Mouse (Mus musculus): ENCODE measurements around the gene Crtc1. TPM values are rescaled to one million over a fixed set of nuclear protein-coding genes. Genes with fewer than 3 reads are reported as not detected.

Gene Crtc1
- polyA plus RNA-seq, 1 experiment = 7.7 TPM

GRCm38 (mm10) chr8:70426300-70426907 lies 13.0 kb downstream of the Crtc1 start:
- Histone ChIP-seq H3K36me3 (ENCODE audit: control insufficient read depth, insufficient read depth, low read length, poor library complexity, severe bottlenecking) (no peaks in the 10 kb centered on the region), H3K27me3 (ENCODE audit: control insufficient read depth, insufficient read depth, low read length, poor library complexity, severe bottlenecking) (no peaks in the 10 kb centered on the region), H3K9me3 (replicated peaks; ENCODE audit: control insufficient read depth, insufficient read depth, low read length, poor library complexity, severe bottlenecking) (no peaks in the 10 kb centered on the region), H3K4me3 (ENCODE audit: low read depth, low read length) (no peak overlapping the region), H3K27ac (ENCODE audit: insufficient read depth, low read length) (no peak overlapping the region), H3K9ac (ENCODE audit: low read depth, poor library complexity, severe bottlenecking) (no peak overlapping the region), H3K4me1 (ENCODE audit: control insufficient read depth, insufficient read depth, low read length) (no peaks in the 10 kb centered on the region)
- no peak for TF ChIP-seq POLR2A (IDR thresholded peaks at IDR 0.05; ENCODE audit: insufficient read depth, low read length)
- TF ChIP-seq CTCF (IDR thresholded peaks at IDR 0.05; ENCODE audit: low read depth, low read length) = no peak
- TF ChIP-seq EP300 (IDR thresholded peaks at IDR 0.05; ENCODE audit: insufficient read depth, low read depth, low read length) = no peak

DNA sequence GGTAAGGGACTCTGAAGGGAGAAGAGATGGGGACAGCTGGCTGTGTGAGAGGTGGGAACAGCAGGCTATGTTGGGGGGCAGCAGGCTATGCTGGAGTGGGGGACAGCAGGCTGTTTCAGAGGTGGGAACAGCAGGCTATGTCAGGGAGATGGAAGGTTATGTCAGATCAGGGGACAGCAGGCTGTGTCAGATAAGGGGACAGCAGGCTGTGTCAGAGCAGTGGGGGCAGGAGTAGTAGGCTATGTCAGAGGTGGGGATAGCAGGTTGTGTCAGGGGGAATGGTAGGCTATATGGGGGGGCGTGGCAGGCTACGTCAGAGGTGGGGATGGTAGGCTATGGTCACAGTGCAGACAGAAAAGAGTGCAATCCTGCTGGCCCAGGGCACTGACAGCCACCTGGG lies 16.7 kb downstream of the Crtc1 start:
- H3K27me3 ChIP-seq (ENCODE audit: control insufficient read depth, insufficient read depth, low read length, poor library complexity, severe bottlenecking) = no peaks in the 10 kb centered on the region
- no peaks in the 10 kb centered on the region for H3K36me3 ChIP-seq (ENCODE audit: control insufficient read depth, insufficient read depth, low read length, poor library complexity, severe bottlenecking)
- H3K9me3 ChIP-seq (replicated peaks; ENCODE audit: control insufficient read depth, insufficient read depth, low read length, poor library complexity, severe bottlenecking) = no peaks in the 10 kb centered on the region
- no peaks in the 10 kb centered on the region for H3K4me1 ChIP-seq (ENCODE audit: control insufficient read depth, insufficient read depth, low read length)
- no peak overlapping the region for H3K4me3 ChIP-seq (ENCODE audit: low read depth, low read length)
- no peak overlapping the region for H3K9ac ChIP-seq (ENCODE audit: low read depth, poor library complexity, severe bottlenecking)
- TF ChIP-seq CTCF (IDR thresholded peaks at IDR 0.05; ENCODE audit: low read depth, low read length) (no peak), EP300 (IDR thresholded peaks at IDR 0.05; ENCODE audit: insufficient read depth, low read depth, low read length) (no peak), POLR2A (IDR thresholded peaks at IDR 0.05; ENCODE audit: insufficient read depth, low read length) (no peak)
- no peak overlapping the region for H3K27ac ChIP-seq (ENCODE audit: insufficient read depth, low read length)

GRCm38 (mm10) chr8:70421349-70422104 lies 17.9 kb downstream of the Crtc1 start:
- H3K4me3 ChIP-seq (ENCODE audit: low read depth, low read length) = no peak overlapping the region
- no peaks in the 10 kb centered on the region for H3K36me3 ChIP-seq (ENCODE audit: control insufficient read depth, insufficient read depth, low read length, poor library complexity, severe bottlenecking)
- H3K9ac ChIP-seq (ENCODE audit: low read depth, poor library complexity, severe bottlenecking) = no peak overlapping the region
- no peak for TF ChIP-seq EP300 (IDR thresholded peaks at IDR 0.05; ENCODE audit: insufficient read depth, low read depth, low read length)
- TF ChIP-seq CTCF (IDR thresholded peaks at IDR 0.05; ENCODE audit: low read depth, low read length) = no peak
- no peaks in the 10 kb centered on the region for H3K27me3 ChIP-seq (ENCODE audit: control insufficient read depth, insufficient read depth, low read length, poor library complexity, severe bottlenecking)
- no peak overlapping the region for H3K27ac ChIP-seq (ENCODE audit: insufficient read depth, low read length)
- no peaks in the 10 kb centered on the region for H3K4me1 ChIP-seq (ENCODE audit: control insufficient read depth, insufficient read depth, low read length)
- no peaks in the 10 kb centered on the region for H3K9me3 ChIP-seq (replicated peaks; ENCODE audit: control insufficient read depth, insufficient read depth, low read length, poor library complexity, severe bottlenecking)

- Histone ChIP-seq H3K4me3 (ENCODE audit: low read depth, low read length) (no peak overlapping the region), H3K36me3 (ENCODE audit: control insufficient read depth, insufficient read depth, low read length, poor library complexity, severe bottlenecking) (no peaks in the 10 kb centered on the region), H3K4me1 (ENCODE audit: control insufficient read depth, insufficient read depth, low read length) (no peaks in the 10 kb centered on the region), H3K9me3 (replicated peaks; ENCODE audit: control insufficient read depth, insufficient read depth, low read length, poor library complexity, severe bottlenecking) (no peaks in the 10 kb centered on the region), H3K27me3 (ENCODE audit: control insufficient read depth, insufficient read depth, low read length, poor library complexity, severe bottlenecking) (no peaks in the 10 kb centered on the region), H3K9ac (ENCODE audit: low read depth, poor library complexity, severe bottlenecking) (no peak overlapping the region), H3K27ac (ENCODE audit: insufficient read depth, low read length) (no peak overlapping the region)
- TF ChIP-seq POLR2A (IDR thresholded peaks at IDR 0.05; ENCODE audit: insufficient read depth, low read length) = no peak
- TF ChIP-seq EP300 (IDR thresholded peaks at IDR 0.05; ENCODE audit: insufficient read depth, low read depth, low read length) = no peak
- TF ChIP-seq CTCF (IDR thresholded peaks at IDR 0.05; ENCODE audit: low read depth, low read length) = no peak
Observed at GRCm38 (mm10) chr8:70419879-70420643, 19.3 kb downstream of the Crtc1 start.

DNA sequence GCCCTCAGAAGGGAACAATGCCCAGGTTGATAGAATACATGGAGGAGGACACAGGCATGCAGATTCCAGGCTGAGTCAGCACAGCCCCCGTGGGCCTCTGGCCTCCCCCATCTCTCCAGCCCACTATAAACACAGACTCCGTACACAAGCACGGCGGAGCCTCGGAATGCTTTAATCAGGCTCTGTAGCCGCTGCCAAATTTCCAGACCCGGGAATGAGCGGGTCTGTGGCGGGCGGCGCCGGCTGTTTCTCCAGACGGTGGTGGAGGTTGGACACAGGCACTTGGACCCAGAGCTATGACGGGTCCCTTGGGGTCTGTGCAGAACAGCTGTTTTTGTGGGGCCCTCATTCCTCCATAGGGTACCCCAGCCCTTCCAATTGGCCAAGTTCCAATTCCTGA lies 20.4 kb downstream of the Crtc1 start:
- no peaks in the 10 kb centered on the region for H3K27me3 ChIP-seq (ENCODE audit: control insufficient read depth, insufficient read depth, low read length, poor library complexity, severe bottlenecking)
- no peaks in the 10 kb centered on the region for H3K4me1 ChIP-seq (ENCODE audit: control insufficient read depth, insufficient read depth, low read length)
- H3K9me3 ChIP-seq (replicated peaks; ENCODE audit: control insufficient read depth, insufficient read depth, low read length, poor library complexity, severe bottlenecking) = no peaks in the 10 kb centered on the region
- no peaks in the 10 kb centered on the region for H3K36me3 ChIP-seq (ENCODE audit: control insufficient read depth, insufficient read depth, low read length, poor library complexity, severe bottlenecking)
- H3K4me3 ChIP-seq (ENCODE audit: low read depth, low read length) = no peak overlapping the region
- H3K9ac ChIP-seq (ENCODE audit: low read depth, poor library complexity, severe bottlenecking) = no peak overlapping the region
- H3K27ac ChIP-seq (ENCODE audit: insufficient read depth, low read length) = no peak overlapping the region
- TF ChIP-seq POLR2A (IDR thresholded peaks at IDR 0.05; ENCODE audit: insufficient read depth, low read length) (no peak), EP300 (IDR thresholded peaks at IDR 0.05; ENCODE audit: insufficient read depth, low read depth, low read length) (no peak), CTCF (IDR thresholded peaks at IDR 0.05; ENCODE audit: low read depth, low read length) (no peak)

DNA sequence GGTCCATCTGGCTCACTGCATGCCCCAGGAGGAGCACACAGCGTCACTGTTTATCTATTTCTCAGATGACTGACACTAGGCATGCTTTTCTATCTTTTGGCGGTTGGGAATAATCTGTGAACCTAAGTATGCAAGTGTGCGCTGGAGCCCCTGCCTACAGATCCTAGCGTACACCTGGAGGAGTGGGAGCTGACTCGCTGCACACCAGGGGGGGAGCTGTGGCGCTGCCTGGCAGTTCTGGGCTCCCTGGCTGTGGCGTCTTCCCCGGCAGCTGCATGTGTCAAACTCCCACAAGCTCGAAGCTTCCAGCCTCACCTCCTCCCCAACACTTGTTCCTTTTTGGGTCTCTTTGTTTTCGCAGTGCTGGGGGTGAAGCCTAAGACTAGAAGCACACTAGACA lies 21.5 kb downstream of the Crtc1 start:
- no peaks in the 10 kb centered on the region for H3K36me3 ChIP-seq (ENCODE audit: control insufficient read depth, insufficient read depth, low read length, poor library complexity, severe bottlenecking)
- H3K27ac ChIP-seq (ENCODE audit: insufficient read depth, low read length) = no peak overlapping the region

More for the DNA sequence above, 21.5 kb downstream of the Crtc1 start:
- no peak for TF ChIP-seq EP300 (IDR thresholded peaks at IDR 0.05; ENCODE audit: insufficient read depth, low read depth, low read length)
- TF ChIP-seq CTCF (IDR thresholded peaks at IDR 0.05; ENCODE audit: low read depth, low read length) = no peak
- no peak for TF ChIP-seq POLR2A (IDR thresholded peaks at IDR 0.05; ENCODE audit: insufficient read depth, low read length)
- no peak overlapping the region for H3K4me3 ChIP-seq (ENCODE audit: low read depth, low read length)
- H3K9ac ChIP-seq (ENCODE audit: low read depth, poor library complexity, severe bottlenecking) = no peak overlapping the region
- H3K27me3 ChIP-seq (ENCODE audit: control insufficient read depth, insufficient read depth, low read length, poor library complexity, severe bottlenecking) = no peaks in the 10 kb centered on the region
- H3K4me1 ChIP-seq (ENCODE audit: control insufficient read depth, insufficient read depth, low read length) = no peaks in the 10 kb centered on the region
- H3K9me3 ChIP-seq (replicated peaks; ENCODE audit: control insufficient read depth, insufficient read depth, low read length, poor library complexity, severe bottlenecking) = no peaks in the 10 kb centered on the region

All from ES-Bruce4 (cell line).